Mouse (Mus musculus): ENCODE measurements around the gene Fam102a. TPM values are rescaled to one million over a fixed set of nuclear protein-coding genes. Genes with fewer than 3 reads are reported as not detected.

The Fam102a gene
- total and polyA plus RNA-seq, 3 experiments, result 1.3 to 7.8 (median 3.8) TPM

GRCm38 (mm10) chr2:32499365-32499764, 35.8 kb upstream of the Fam102a start:
- H3K9me3 ChIP-seq (replicated peaks; ENCODE audit: low read length), result peaks cover 7% of the 10 kb centered on the region
- H3K27me3 ChIP-seq (replicated peaks), result no peaks in the 10 kb centered on the region
- no peak overlapping the region for H3K4me3 ChIP-seq (replicated peaks in 1 of 3; ENCODE audit: low read depth in 2 of 3, low read length in 2 of 3, poor library complexity in 1 of 3)
- H3K27ac ChIP-seq (ENCODE audit: insufficient read depth, low read depth), result no peak overlapping the region
- in situ Hi-C loops (cut with MboI; ENCODE audit: low pct_ligation_motif_present, low pct_unique_long_range_greater_than_20kb, low sequenced_read_pairs), result no loop called here
- H3K79me2 ChIP-seq (replicated peaks; ENCODE audit: control insufficient read depth, extremely low read depth, insufficient read depth, poor library complexity, severe bottlenecking), result no peaks in the 10 kb centered on the region
- H3K36me3 ChIP-seq (replicated peaks in 1 of 2; ENCODE audit: control insufficient read depth in 1 of 2, insufficient read depth in 1 of 2, low read length in 1 of 2), result no peaks in the 10 kb centered on the region
- no peak for TF ChIP-seq ZNF384 (IDR thresholded peaks at IDR 0.05; ENCODE audit: low read depth, low read length)
- no peak for TF ChIP-seq MXI1 (IDR thresholded peaks at IDR 0.05; ENCODE audit: low read depth, low read length)
- TF ChIP-seq JUND (conservative IDR thresholded peaks at IDR 0.05; ENCODE audit: low read depth, low read length), result no peak
- no peak for TF ChIP-seq MAX (IDR thresholded peaks at IDR 0.05; ENCODE audit: low read length)
- no peak for TF ChIP-seq CHD1 (IDR thresholded peaks at IDR 0.05; ENCODE audit: low read depth, low read length)
- TF ChIP-seq KAT2A (IDR thresholded peaks at IDR 0.05; ENCODE audit: insufficient replicate concordance, low read length), result no peak
- no peak for TF ChIP-seq UBTF (IDR thresholded peaks at IDR 0.05; ENCODE audit: low read depth, low read length)
- peaks cover 0 to 4% of the 10 kb centered on the region in 2 experiments; a peak in 1 of 4 replicates for H3K4me1 ChIP-seq (ENCODE audit: control insufficient read depth in 1 of 2, insufficient read depth in 2 of 2)
- dilution Hi-C loops (cut with MboI; ENCODE audit: extremely low pct_ligation_motif_present, extremely low pct_unique_long_range_greater_than_20kb, low sequenced_read_pairs), result no loop called here
- DNase-seq (ENCODE audit: extremely low read depth), result no peak
- no peak overlapping the region for H3K9ac ChIP-seq (ENCODE audit: insufficient read depth, low read depth)
- no peak overlapping the region for H3K4me2 ChIP-seq (ENCODE audit: insufficient read depth, low read depth, poor library complexity, severe bottlenecking)

GRCm38 (mm10) chr2:32500461-32500860, 34.7 kb upstream of the Fam102a start:
- in situ Hi-C loops (cut with MboI; ENCODE audit: low pct_ligation_motif_present, low pct_unique_long_range_greater_than_20kb, low sequenced_read_pairs) (no loop called here), dilution Hi-C loops (cut with MboI; ENCODE audit: extremely low pct_ligation_motif_present, extremely low pct_unique_long_range_greater_than_20kb, low sequenced_read_pairs) (no loop called here)
- H3K4me3 ChIP-seq (replicated peaks in 1 of 3; ENCODE audit: low read depth in 2 of 3, low read length in 2 of 3, poor library complexity in 1 of 3), result no peak overlapping the region
- no peaks in the 10 kb centered on the region for H3K27me3 ChIP-seq (replicated peaks)
- no peak overlapping the region for H3K4me2 ChIP-seq (ENCODE audit: insufficient read depth, low read depth, poor library complexity, severe bottlenecking)
- no peak for TF ChIP-seq MAZ (IDR thresholded peaks at IDR 0.05; ENCODE audit: low read depth, low read length)
- no peak for TF ChIP-seq MAFK (IDR thresholded peaks at IDR 0.05; ENCODE audit: insufficient replicate concordance, low read length)
- TF ChIP-seq E2F4 (IDR thresholded peaks at IDR 0.05; ENCODE audit: insufficient replicate concordance, low read depth, low read length), result no peak
- no peak for TF ChIP-seq POLR2A (IDR thresholded peaks at IDR 0.05; ENCODE audit: low read depth, low read length)
- no peak for TF ChIP-seq TCF12 (IDR thresholded peaks at IDR 0.05; ENCODE audit: low read depth, low read length)
- H3K36me3 ChIP-seq (replicated peaks in 1 of 2; ENCODE audit: control insufficient read depth in 1 of 2, insufficient read depth in 1 of 2, low read length in 1 of 2), result no peaks in the 10 kb centered on the region
- H3K9ac ChIP-seq (ENCODE audit: insufficient read depth, low read depth), result no peak overlapping the region
- H3K27ac ChIP-seq (ENCODE audit: insufficient read depth, low read depth), result no peak overlapping the region
- peaks cover 7% of the 10 kb centered on the region for H3K9me3 ChIP-seq (replicated peaks; ENCODE audit: low read length)
- no peak for DNase-seq (ENCODE audit: extremely low read depth)
- H3K4me1 ChIP-seq (ENCODE audit: control insufficient read depth in 1 of 2, insufficient read depth in 2 of 2), result peaks cover 0 to 4% of the 10 kb centered on the region in 2 experiments; a peak in 1 of 4 replicates
- no peaks in the 10 kb centered on the region for H3K79me2 ChIP-seq (replicated peaks; ENCODE audit: control insufficient read depth, extremely low read depth, insufficient read depth, poor library complexity, severe bottlenecking)

GRCm38 (mm10) chr2:32501754-32502324, 33.3 kb upstream of the Fam102a start:
- no peaks in the 10 kb centered on the region for H3K36me3 ChIP-seq (replicated peaks in 1 of 2; ENCODE audit: control insufficient read depth in 1 of 2, insufficient read depth in 1 of 2, low read length in 1 of 2)
- peaks cover 11% of the 10 kb centered on the region for H3K9me3 ChIP-seq (replicated peaks; ENCODE audit: low read length)
- no peak overlapping the region for H3K27ac ChIP-seq (ENCODE audit: insufficient read depth, low read depth)
- peaks cover 0 to 4% of the 10 kb centered on the region in 2 experiments; a peak in 1 of 4 replicates for H3K4me1 ChIP-seq (ENCODE audit: control insufficient read depth in 1 of 2, insufficient read depth in 2 of 2)
- no peak for DNase-seq (ENCODE audit: extremely low read depth)
- no peak overlapping the region for H3K4me3 ChIP-seq (replicated peaks in 1 of 3; ENCODE audit: low read depth in 2 of 3, low read length in 2 of 3, poor library complexity in 1 of 3)
- H3K4me2 ChIP-seq (ENCODE audit: insufficient read depth, low read depth, poor library complexity, severe bottlenecking), result no peak overlapping the region
- dilution Hi-C loops (cut with MboI; ENCODE audit: extremely low pct_ligation_motif_present, extremely low pct_unique_long_range_greater_than_20kb, low sequenced_read_pairs) (no loop called here), in situ Hi-C loops (cut with MboI; ENCODE audit: low pct_ligation_motif_present, low pct_unique_long_range_greater_than_20kb, low sequenced_read_pairs) (no loop called here)
- no peak overlapping the region for H3K9ac ChIP-seq (ENCODE audit: insufficient read depth, low read depth)
- no peaks in the 10 kb centered on the region for H3K27me3 ChIP-seq (replicated peaks)
- TF ChIP-seq KAT2A (IDR thresholded peaks at IDR 0.05; ENCODE audit: insufficient replicate concordance, low read length), result no peak
- no peak for TF ChIP-seq NRF1 (IDR thresholded peaks at IDR 0.05; ENCODE audit: low read depth, low read length)
- TF ChIP-seq IRF4 (IDR thresholded peaks at IDR 0.05; ENCODE audit: low read depth, low read length), result no peak
- TF ChIP-seq CHD1 (IDR thresholded peaks at IDR 0.05; ENCODE audit: low read depth, low read length), result no peak
- TF ChIP-seq TCF12 (IDR thresholded peaks at IDR 0.05; ENCODE audit: low read depth, low read length), result no peak
- no peak for TF ChIP-seq POLR2A (IDR thresholded peaks at IDR 0.05; ENCODE audit: low read depth, low read length)
- TF ChIP-seq JUND (conservative IDR thresholded peaks at IDR 0.05; ENCODE audit: low read depth, low read length), result no peak
- TF ChIP-seq MEF2A (IDR thresholded peaks at IDR 0.05; ENCODE audit: borderline replicate concordance, low read depth, low read length), result no peak
- TF ChIP-seq TBP (conservative IDR thresholded peaks at IDR 0.05; ENCODE audit: low read depth, low read length), result no peak
- TF ChIP-seq MXI1 (IDR thresholded peaks at IDR 0.05; ENCODE audit: low read depth, low read length), result no peak
- no peak for TF ChIP-seq ZNF384 (IDR thresholded peaks at IDR 0.05; ENCODE audit: low read depth, low read length)
- TF ChIP-seq ELF1 (IDR thresholded peaks at IDR 0.05; ENCODE audit: low read depth, low read length), result no peak
- TF ChIP-seq POLR2AphosphoS2 (IDR thresholded peaks at IDR 0.05; ENCODE audit: low read depth, low read length), result no peak
- no peaks in the 10 kb centered on the region for H3K79me2 ChIP-seq (replicated peaks; ENCODE audit: control insufficient read depth, extremely low read depth, insufficient read depth, poor library complexity, severe bottlenecking)

Measured in CH12.LX (cell line).